Mouse (Mus musculus): ENCODE results near the gene H1f0.
A peak's percentile ranks its signal among the peaks of the same experiment; 100 is the strongest.

H1f0 gene

GRCm38 (mm10) chr15:79028237-79028738 is at the start of gene H1f0:
Gene H1f0, plus strand, starts transcription at chr15:79028450.
- peak; percentile 95 for DNase-seq

DNA sequence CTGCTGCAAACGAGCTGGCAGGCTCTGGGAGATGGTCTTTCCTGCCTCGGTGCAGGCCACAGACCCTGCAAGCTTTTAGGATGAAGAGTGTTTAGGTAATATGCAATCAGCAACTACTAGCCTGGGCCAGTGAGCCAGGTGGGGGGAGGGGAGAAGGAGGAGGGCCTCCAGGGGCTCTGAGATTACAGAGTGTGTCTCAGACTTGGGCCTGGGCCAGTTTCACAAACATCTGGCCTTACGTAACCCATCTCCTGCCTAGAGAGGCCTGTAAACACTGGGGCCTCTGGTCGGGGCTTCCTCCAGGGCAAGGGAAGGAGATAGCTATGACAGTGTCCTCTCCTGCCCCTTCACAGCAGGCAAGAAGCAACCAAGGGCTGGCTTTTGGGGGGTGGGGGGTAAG is 49.4 kb upstream of the H1f0 start:
- DNase-seq: no peak

DNA sequence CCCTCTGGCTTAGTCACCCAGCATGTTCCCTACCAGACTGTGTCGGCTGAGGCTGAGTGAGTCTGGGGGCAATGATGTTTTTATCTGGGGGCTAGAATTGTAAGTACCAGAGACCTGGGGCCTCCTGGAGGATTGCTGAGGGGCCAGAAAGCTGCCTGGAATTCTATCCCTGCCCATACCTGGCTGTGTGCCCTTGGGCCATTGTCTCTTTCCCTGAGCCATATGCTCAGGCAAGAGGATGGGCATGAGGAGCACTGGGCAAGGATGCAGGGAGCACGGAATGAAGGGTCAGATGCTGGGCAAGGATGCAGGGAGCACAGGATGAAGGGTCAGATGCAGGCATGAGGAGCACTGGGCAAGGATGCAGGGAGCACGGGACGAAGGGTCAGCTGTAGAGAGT is 48.2 kb upstream of the H1f0 start:
- DNase-seq: no peak

DNA sequence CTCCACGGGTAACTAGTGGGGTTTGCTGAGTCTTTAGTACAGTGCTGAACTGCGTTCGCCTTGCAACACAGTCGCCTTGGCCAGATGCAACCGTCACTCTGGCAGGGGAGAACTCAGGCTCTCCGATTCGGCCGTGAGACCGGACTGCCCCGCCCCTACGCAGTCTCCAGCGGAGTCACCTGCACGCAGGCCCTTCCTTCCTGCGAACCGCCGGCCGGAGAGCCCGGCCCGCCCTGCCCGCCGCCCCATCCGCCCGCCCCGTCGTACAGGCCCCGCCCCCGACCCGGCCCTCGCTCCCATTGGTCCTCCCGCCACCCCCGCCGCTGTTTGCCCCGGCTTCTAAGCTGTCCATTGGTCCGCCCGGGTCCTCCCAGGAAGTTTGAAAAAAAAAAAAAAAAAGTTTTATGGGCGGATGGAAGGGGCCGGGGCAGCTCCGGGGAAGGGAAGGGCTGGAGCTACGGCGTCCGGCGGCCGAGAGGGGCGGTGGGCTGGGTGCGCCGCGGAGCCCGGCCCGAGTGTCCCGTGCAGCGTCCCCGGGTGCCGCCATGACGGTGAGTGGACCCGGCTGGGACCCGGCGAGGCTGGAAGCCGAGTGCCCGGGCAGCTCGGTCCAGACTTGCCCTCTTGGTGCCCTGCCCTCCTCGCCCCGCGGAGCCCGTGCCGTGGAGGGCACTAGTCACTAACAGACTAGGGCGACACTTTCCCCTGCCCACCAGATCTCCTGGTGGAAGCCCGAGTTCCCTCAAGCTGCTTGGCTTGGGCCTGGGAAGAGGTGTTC is 45.4 kb upstream of the H1f0 start:
- peak; percentile 71 for DNase-seq

- no peak for DNase-seq
Measured at GRCm38 (mm10) chr15:78983436-78984285, 44.6 kb upstream of the H1f0 start.

DNA sequence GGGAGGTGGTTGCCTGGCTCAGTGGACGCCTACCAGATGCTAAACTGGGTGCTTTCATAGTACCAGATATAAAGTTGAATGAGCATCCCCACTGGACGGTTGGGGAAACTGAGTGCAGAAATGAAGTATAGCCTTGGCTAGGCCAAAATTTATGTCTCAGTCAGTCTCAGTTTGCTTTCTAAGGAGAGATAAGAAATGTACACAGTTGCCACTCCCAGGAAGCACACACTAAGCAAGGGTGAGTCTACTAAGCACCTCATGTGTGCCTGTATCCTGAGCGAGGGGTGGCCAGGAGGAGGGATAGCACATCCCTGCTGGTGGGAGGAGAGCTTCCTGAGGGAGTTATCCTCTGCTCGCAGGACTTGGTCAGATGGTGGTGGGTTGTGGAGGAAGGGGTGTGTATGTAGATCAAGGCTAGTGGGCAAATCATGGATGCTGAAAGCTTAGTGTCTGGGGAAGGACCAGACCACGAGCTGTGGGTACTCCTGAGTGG is 43.9 kb upstream of the H1f0 start:
- no peak for DNase-seq

DNA sequence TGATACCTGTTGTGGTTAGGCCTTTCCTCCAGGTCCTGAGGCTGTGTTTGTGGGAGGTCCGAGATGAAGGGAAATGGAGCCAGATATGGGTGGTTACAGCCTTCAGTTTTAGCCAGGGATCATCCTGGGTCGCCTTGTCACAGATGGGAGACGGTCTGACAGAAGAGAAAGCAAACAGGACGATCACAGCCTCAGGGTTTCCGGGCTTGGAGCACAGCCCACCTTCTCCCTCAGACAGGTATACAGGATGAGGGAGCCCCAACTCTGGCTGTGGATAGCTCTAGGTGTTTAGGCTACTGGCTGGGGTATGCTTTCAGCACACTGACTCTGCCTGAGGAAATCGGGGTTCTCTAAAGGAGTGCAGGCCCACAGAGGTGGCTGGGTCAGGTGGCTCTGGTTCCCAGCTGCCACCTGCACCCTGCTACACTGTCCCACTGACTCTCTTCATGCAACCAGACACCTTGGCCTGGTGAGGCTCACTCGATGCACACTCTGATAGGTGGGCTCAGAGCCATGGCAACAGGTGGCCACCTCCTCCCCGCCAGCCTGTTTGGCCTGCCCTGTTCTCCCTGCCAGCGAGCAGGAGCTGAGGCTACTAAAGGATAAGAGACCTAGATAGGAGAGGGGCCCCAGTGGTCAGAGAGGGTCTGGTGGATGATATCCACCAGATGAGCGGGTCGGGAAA is 41.6 kb upstream of the H1f0 start:
- no peak for DNase-seq

- peak; percentile 82 for DNase-seq
Measured at GRCm38 (mm10) chr15:78988499-78988971, 39.7 kb upstream of the H1f0 start.

DNA sequence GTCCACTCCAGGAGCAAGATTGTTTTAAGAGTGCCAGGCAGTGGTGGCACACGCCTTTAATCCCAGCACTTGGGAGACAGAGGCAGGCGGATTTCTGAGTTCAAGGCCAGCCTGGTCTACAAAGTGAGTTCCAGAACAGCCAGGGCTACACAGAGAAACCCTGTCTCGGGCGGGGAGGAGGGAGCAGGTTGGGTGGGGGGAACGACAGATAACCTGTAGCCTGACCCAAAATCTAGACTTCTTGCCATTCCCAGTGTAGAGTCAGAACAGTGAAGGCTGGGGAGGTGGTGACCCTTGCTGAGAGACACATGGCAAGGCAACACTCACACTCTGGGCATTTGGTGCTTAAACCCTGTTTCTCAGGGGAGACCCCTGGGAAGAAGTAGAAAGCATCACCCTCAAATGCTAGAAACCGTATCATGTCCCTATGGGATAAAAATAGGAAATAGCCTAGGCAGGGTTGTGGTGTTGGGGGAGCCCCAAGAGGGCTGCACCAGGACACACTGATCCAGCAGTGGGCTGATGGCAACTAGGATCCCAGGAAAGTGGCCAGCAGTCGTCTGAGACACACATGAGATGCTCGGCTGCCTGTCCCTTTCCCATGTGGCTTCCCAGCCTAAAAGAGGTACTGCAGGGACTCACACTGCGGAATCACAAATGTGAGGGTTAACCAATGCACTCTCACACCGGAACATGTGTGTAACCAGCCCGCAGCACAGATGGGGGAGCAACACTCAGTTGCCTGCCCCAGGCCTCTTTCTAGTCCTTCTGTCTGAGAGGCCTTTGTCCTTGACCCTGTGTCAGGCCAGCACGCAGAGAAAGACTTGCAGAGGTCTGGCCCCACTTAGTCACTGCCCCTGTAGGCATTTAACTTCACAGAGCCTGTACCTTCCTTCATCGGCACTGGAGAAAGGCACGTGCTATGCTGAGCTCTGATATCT is 38.8 kb upstream of the H1f0 start:
- no peak for DNase-seq

- DNase-seq: no peak
Measured at GRCm38 (mm10) chr15:78990093-78990463, 38.2 kb upstream of the H1f0 start.

GRCm38 (mm10) chr15:78990970-78991525 is 37.2 kb upstream of the H1f0 start:
- DNase-seq: no peak

DNA sequence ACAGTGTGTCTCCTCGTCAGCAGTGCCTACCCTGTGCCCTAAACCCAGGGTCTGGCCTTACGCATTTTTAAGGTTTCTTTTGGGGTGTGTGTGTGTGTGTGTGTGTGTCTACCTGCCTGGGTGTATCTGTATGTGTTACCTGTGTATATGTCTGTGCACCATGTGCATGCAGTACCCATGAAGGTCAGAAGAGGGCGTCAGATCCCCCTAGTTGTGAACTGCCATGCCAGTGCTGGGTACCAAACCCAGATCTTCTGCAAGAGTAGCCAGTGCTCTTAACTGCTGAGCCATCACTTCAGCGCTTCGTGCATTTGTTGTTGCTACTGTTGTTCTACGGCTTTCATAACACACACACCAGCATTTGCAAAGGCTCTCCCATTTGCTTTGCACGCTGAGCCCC is 36.0 kb upstream of the H1f0 start:
- DNase-seq: no peak

DNA sequence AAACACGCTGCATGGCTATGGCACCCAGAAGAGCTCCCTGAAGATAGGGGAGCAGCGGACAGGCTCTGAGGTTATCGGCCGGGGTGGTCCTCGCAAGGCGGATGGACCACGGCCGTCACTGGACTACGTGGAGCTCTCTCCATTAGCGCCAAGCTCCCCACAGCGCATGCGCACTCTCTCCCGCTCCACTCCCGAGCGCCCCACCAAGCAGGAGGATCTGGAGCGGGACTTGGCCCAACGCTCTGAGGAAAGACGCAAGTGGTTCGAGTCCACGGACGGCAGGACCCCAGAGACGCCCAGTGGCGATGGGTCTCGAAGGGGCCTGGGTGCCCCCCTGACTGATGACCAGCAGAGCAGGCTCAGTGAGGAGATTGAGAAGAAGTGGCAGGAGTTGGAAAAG is 35.3 kb upstream of the H1f0 start:
- DNase-seq: no peak

GRCm38 (mm10) chr15:78995916-78996315 is 32.3 kb upstream of the H1f0 start:
- no peak for DNase-seq

DNA sequence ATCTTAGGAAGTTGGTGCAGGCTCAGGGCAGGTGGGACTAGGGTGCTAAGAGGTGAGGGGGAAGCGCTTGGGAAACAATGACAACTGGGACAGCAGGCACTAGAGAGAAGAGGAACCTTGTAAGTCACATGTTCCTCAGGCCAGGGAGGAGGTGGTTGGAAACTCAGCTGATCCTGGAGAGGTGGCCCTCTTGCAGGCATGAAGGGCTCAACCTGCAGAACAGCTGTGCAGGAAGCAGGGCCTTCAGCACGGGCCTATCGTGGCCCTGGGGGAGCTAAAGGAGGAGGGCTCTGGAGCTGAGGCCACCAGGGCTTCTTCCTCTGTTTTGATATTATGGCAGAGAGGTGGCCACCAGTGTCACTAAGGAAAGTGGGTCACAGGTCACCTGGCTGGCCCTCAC is 31.6 kb upstream of the H1f0 start:
- no peak for DNase-seq

- no peak for DNase-seq
Measured at GRCm38 (mm10) chr15:78998348-78998747, 29.9 kb upstream of the H1f0 start.

DNA sequence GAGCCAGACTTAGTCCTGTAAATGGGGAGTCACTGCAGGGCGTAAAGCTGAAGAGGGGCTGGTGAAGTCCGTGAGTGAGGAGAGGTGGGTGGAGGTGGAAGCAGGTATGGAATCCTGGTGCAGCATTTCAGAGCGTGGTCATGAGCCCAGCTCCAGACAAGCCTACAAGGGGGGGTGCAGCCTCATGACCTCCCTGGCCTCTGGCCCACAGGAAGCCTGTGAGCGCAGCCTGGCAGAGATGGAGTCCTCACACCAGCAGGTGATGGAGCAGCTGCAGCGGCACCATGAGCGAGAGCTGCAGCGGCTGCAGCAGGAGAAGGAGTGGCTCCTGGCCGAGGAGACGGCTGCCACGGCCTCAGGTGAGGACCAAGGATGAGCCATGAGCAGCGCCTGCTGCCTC is 28.7 kb upstream of the H1f0 start:
- no peak for DNase-seq

DNA sequence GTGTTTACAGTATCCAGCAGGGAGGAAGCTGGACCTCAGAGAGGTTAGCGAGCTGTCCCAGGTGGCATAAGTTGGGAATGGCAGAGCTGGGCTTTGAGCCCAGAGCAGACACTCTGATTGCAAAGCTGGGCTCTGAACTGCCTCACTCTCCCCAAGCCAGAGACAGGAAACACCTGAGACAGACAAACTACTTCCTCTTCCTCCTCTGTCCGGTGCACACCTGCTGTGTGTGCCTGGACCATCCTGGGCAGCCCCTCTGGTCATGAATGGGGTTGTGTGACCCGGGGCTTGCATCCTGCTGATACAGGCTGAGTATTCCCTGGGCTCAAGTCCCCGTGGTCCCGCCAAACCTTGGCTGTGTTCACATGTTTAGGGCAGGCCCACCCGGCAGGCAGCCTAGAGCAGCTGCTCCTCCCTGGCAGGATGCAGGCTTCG is 27.9 kb upstream of the H1f0 start:
- no peak for DNase-seq

GRCm38 (mm10) chr15:79001559-79001958 is 26.7 kb upstream of the H1f0 start:
- DNase-seq: no peak

GRCm38 (mm10) chr15:79002036-79002435 is 26.2 kb upstream of the H1f0 start:
- DNase-seq: no peak

DNA sequence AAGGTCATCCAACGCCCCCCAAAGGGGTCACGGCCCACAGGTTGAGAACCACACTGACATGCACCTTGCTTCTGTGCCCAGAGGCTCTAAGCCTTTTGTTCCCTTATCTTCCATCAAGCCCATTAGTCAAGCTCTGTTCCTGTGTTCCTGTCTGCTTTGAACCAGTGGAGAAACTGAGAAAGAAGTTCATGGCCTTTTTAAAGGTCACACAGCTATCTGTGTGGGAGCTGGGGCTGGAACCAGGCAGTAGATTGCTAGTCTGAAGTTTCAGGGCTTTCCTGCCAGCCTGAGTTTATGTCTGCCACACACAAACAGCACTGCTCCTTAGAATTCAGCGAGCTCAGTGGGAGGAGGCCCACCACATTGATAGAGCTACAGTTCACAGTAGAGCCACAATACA is 25.2 kb upstream of the H1f0 start:
- DNase-seq: no peak

GRCm38 (mm10) chr15:79005581-79005980 is 22.7 kb upstream of the H1f0 start:
- DNase-seq: no peak
